15 mouse cellular contexts compared by ENCODE assay signal in genomic region chr4:127264183-127264554, GRCm38 (mm10). TPM values are rescaled to one million over a fixed set of nuclear protein-coding genes. Genes with fewer than 3 reads are reported as not detected.
DNase-seq lines count a peak whose midpoint lies in the region; ATAC-seq lines count a peak whose summit lies in the region.
"Had no signal": no experiment of that assay in that cellular context is flagged by ENCODE, and none has a peak within 500 bp of the region (broad histone marks: within the 10 kb centered on the region; RNA-seq: fewer than 3 reads in every experiment).

No protein-coding gene starts in this region.

- H3K4me1 ChIP-seq in heart, embryonic 12.5 days (replicated peaks) = peaks cover 13% of the 10 kb centered on the region; the same call in 1 of the 2 replicates
- 0 out of 2 replicates have a peak, but pooled peaks cover 8% of the 10 kb centered on the region for H3K4me1 ChIP-seq in kidney, embryonic 15.5 days
- H3K4me1 ChIP-seq in kidney, embryonic 14.5 days (ENCODE audit: control insufficient read depth, insufficient read depth, low read length) = no peaks in the 10 kb centered on the region
- peaks cover 24% of the 10 kb centered on the region for H3K4me1 ChIP-seq in midbrain, embryonic 10.5 days
- no peaks in the 10 kb centered on the region for H3K4me1 ChIP-seq in midbrain, embryonic 15.5 days

- intact Hi-C loops in heart, postnatal 10 days (cut with DNase I) = no loop called here

- WGBS in heart, embryonic 12.5 days = 39% methylated on average over 5 of the region's 5 CpGs
- WGBS in kidney, embryonic 15.5 days = 70% methylated on average over 5 of the region's 5 CpGs
- 73% methylated on average over 5 of the region's 5 CpGs for WGBS in kidney, embryonic 14.5 days
- 72% methylated on average over 5 of the region's 5 CpGs for WGBS in midbrain, embryonic 10.5 days
- WGBS in midbrain, embryonic 15.5 days = 70% methylated on average over 5 of the region's 5 CpGs

- no peak overlapping the region for H3K9ac ChIP-seq in heart, embryonic 12.5 days
- H3K9ac ChIP-seq in kidney, embryonic 15.5 days = no peak overlapping the region
- no peak overlapping the region for H3K9ac ChIP-seq in kidney, embryonic 14.5 days (ENCODE audit: low read depth, low read length)
- H3K9ac ChIP-seq in midbrain, embryonic 15.5 days = no peak overlapping the region

- DNase-seq in heart, postnatal 10 days = no peak
- no peak for DNase-seq in midbrain, embryonic 10.5 days (ENCODE audit: low spot score)
- no peak for DNase-seq in layer of hippocampus, adult 9-10 months (ENCODE audit: low spot score)
- no peak for DNase-seq in cerebellum, postnatal 10 days
- DNase-seq: adrenal gland, postnatal 14 days; cerebellum, adult 9-11 months; right cerebral cortex, adult 18-20 months; thymus, adult 18-20 months had no signal

- H3K27me3 ChIP-seq in heart, embryonic 12.5 days (replicated peaks) = 0 out of 2 replicates have a peak, but pooled peaks cover 3% of the 10 kb centered on the region
- H3K27me3 ChIP-seq in kidney, embryonic 15.5 days = peaks cover 13% of the 10 kb centered on the region
- peaks cover 4% of the 10 kb centered on the region; the same call in 1 of the 2 replicates for H3K27me3 ChIP-seq in kidney, embryonic 14.5 days (ENCODE audit: control insufficient read depth, insufficient read depth, low read length)
- H3K27me3 ChIP-seq in midbrain, embryonic 10.5 days (ENCODE audit: low read depth, poor library complexity, severe bottlenecking) = no peaks in the 10 kb centered on the region
- H3K27me3 ChIP-seq in midbrain, embryonic 15.5 days (replicated peaks) = no peaks in the 10 kb centered on the region

- H3K4me3 ChIP-seq in heart, embryonic 12.5 days = no peak overlapping the region
- H3K4me3 ChIP-seq in kidney, embryonic 15.5 days (replicated peaks) = no peak overlapping the region
- no peak overlapping the region for H3K4me3 ChIP-seq in kidney, embryonic 14.5 days (ENCODE audit: low read length)
- no peak overlapping the region for H3K4me3 ChIP-seq in midbrain, embryonic 10.5 days
- no peak overlapping the region for H3K4me3 ChIP-seq in midbrain, embryonic 15.5 days
- H3K4me3 ChIP-seq: erythroblast, embryonic 14.5 days had no signal

- peak; percentile 57 for ATAC-seq in heart, embryonic 12.5 days (ENCODE audit: insufficient number of reproducible peaks, low FRiP score)
- no peak for ATAC-seq in kidney, embryonic 15.5 days (replicated peaks; ENCODE audit: low FRiP score)
- ATAC-seq in kidney, embryonic 14.5 days (ENCODE audit: low FRiP score, low TSS enrichment) = no peak
- ATAC-seq in midbrain, embryonic 15.5 days (replicated peaks) = no peak
- ATAC-seq: inflammation-experienced regulatory T-cells, adult 6 months had no signal

- peak overlapping the region; percentile 67 for H3K27ac ChIP-seq in heart, embryonic 12.5 days (ENCODE audit: poor library complexity, severe bottlenecking)
- peak overlapping the region; percentile 45; the same call in 1 of the 2 replicates for H3K27ac ChIP-seq in kidney, embryonic 15.5 days
- H3K27ac ChIP-seq in kidney, embryonic 14.5 days (ENCODE audit: low read depth, low read length) = no peak overlapping the region
- peak overlapping the region; percentile 74 for H3K27ac ChIP-seq in midbrain, embryonic 10.5 days (replicated peaks)
- H3K27ac ChIP-seq in midbrain, embryonic 15.5 days = no peak overlapping the region

- no peaks in the 10 kb centered on the region for H3K9me3 ChIP-seq in heart, embryonic 12.5 days (replicated peaks)
- H3K9me3 ChIP-seq in kidney, embryonic 15.5 days (replicated peaks) = no peaks in the 10 kb centered on the region
- H3K9me3 ChIP-seq in kidney, embryonic 14.5 days (ENCODE audit: control insufficient read depth, low read length) = no peaks in the 10 kb centered on the region
- no peaks in the 10 kb centered on the region for H3K9me3 ChIP-seq in midbrain, embryonic 10.5 days (replicated peaks)
- no peaks in the 10 kb centered on the region for H3K9me3 ChIP-seq in midbrain, embryonic 15.5 days

- H3K36me3 ChIP-seq in heart, embryonic 12.5 days = no peaks in the 10 kb centered on the region
- no peaks in the 10 kb centered on the region for H3K36me3 ChIP-seq in kidney, embryonic 15.5 days
- H3K36me3 ChIP-seq in kidney, embryonic 14.5 days (ENCODE audit: control insufficient read depth, insufficient read depth, low read length) = no peaks in the 10 kb centered on the region
- H3K36me3 ChIP-seq in midbrain, embryonic 10.5 days = no peaks in the 10 kb centered on the region
- no peaks in the 10 kb centered on the region for H3K36me3 ChIP-seq in midbrain, embryonic 15.5 days (replicated peaks)
- H3K36me3 ChIP-seq: G1E had no signal

- H3K4me2 ChIP-seq in heart, embryonic 12.5 days = no peak overlapping the region; the same call in 1 of the 2 replicates
- no peak overlapping the region for H3K4me2 ChIP-seq in kidney, embryonic 15.5 days
- H3K4me2 ChIP-seq in kidney, embryonic 14.5 days (replicated peaks; ENCODE audit: low read depth, low read length) = no peak overlapping the region
- no peak overlapping the region for H3K4me2 ChIP-seq in midbrain, embryonic 15.5 days

RNA-seq across cellular contexts. Expression of gene Smim12, which starts 20.6 kb away (rescaled TPM):
- 51.9 and 58.7 TPM in 2 replicates for polyA plus RNA-seq in heart, embryonic 12.5 days (2016; fragmentation: Nextera tagmentation; extraction: Ambion mirVana)
- 10 to 100 TPM; 40.9 to 46.2 TPM for total RNA-seq in heart, postnatal 10 days (2021)
- polyA plus RNA-seq in kidney, embryonic 15.5 days (2015; fragmentation: Nextera tagmentation; extraction: Ambion mirVana) = 65.6 and 66.3 TPM in 2 replicates
- polyA plus RNA-seq in kidney, embryonic 14.5 days (2014; fragmentation: Nextera tagmentation; extraction: Ambion mirVana) = 55.2 and 66.2 TPM in 2 replicates
- polyA plus RNA-seq in midbrain, embryonic 10.5 days (2016; fragmentation: Nextera tagmentation; extraction: Ambion mirVana) = 69.3 and 75.2 TPM in 2 replicates
- 43.5 and 49.1 TPM in 2 replicates for polyA plus RNA-seq in midbrain, embryonic 15.5 days (2015; fragmentation: Nextera tagmentation; extraction: Ambion mirVana)

RNA-seq across cellular contexts. Expression of gene Gja4, which starts 49.7 kb away (rescaled TPM):
- 33.1 and 37.7 TPM in 2 replicates for polyA plus RNA-seq in heart, embryonic 12.5 days (2016; fragmentation: Nextera tagmentation; extraction: Ambion mirVana)
- 10 to 100 TPM; 28.2 to 30.2 TPM for total RNA-seq in heart, postnatal 10 days (2021)
- polyA plus RNA-seq in kidney, embryonic 15.5 days (2015; fragmentation: Nextera tagmentation; extraction: Ambion mirVana) = 24.9 and 30.5 TPM in 2 replicates
- polyA plus RNA-seq in kidney, embryonic 14.5 days (2014; fragmentation: Nextera tagmentation; extraction: Ambion mirVana) = 22.2 and 23.7 TPM in 2 replicates
- 17.1 and 20.6 TPM in 2 replicates for polyA plus RNA-seq in midbrain, embryonic 10.5 days (2016; fragmentation: Nextera tagmentation; extraction: Ambion mirVana)
- polyA plus RNA-seq in midbrain, embryonic 15.5 days (2015; fragmentation: Nextera tagmentation; extraction: Ambion mirVana) = 21.0 and 23.1 TPM in 2 replicates
- polyA plus RNA-seq: erythroblast, embryonic 14.5 days; G1E had no signal

Comparison
In these comparisons a context has a peak if more than half of its experiments do, and no peak if none do; other contexts are left out.
1. H3K27ac ChIP-seq: peak in heart, embryonic 12.5 days (single experiment), kidney, embryonic 15.5 days (single experiment) and midbrain, embryonic 10.5 days (single experiment); none in kidney, embryonic 14.5 days (single experiment) and midbrain, embryonic 15.5 days (single experiment).